Mouse (Mus musculus) bone marrow, adult 2 months (tissue): ENCODE measurements around the gene Sptbn4. TPM values are rescaled to one million over a fixed set of nuclear protein-coding genes. Genes with fewer than 3 reads are reported as not detected.
"Not testable (repeated sequence)": the region's sequence is repeated elsewhere in the genome, so short reads cannot be mapped to it uniquely, and the experiment has no call there.

Experiments
- H3K27ac ChIP-seq: fragments of 200-500 bp; 2 replicates; pipeline ENCODE4 v1.5.1; 2012; ENCODE audit warnings: low read depth, mild to moderate bottlenecking, control low read depth, inconsistent platforms, low read length; ENCODE audit not compliant: control insufficient read depth, poor library complexity, insufficient read depth
- H3K4me1 ChIP-seq: fragments of 200-500 bp; 2 replicates; pipeline ENCODE4 v1.6.1; 2011; ENCODE audit warnings: low read length; ENCODE audit not compliant: control insufficient read depth, insufficient read depth
- H3K4me3 ChIP-seq: fragments of 200-500 bp; replicated peaks from 2 replicates; pipeline ENCODE3; 2011; ENCODE audit warnings: mild to moderate bottlenecking, low read depth, low read length, control low read depth; ENCODE audit not compliant: control insufficient read depth
- CTCF ChIP-seq: fragments of 200-500 bp; IDR thresholded peaks from 2 replicates; pipeline ENCODE4 v1.5.1; 2011; ENCODE audit warnings: low read length, control low read depth; ENCODE audit not compliant: control insufficient read depth, insufficient read depth
- POLR2A ChIP-seq: fragments of 200-500 bp; IDR thresholded peaks from 2 replicates; pipeline ENCODE4 v1.6.1; 2011; ENCODE audit warnings: low read depth, mild to moderate bottlenecking, control low read depth, low read length, borderline replicate concordance; ENCODE audit not compliant: control insufficient read depth
- WGBS: fragments of 180-500 bp; shearing (Covaris S2); methylation state at CpG from one replicate; pipeline ENCODE4 v1.1.7; 2018; 5-methylcytosine and 5-hydroxymethylcytosine counted together
- polyA plus RNA-seq: library from polyadenylated mRNA; stranded (reverse); fragments of >200 nt; gene quantifications from 2 replicates; pipeline ENCODE4 v1.2.4, GENCODE M21; 2011; ENCODE audit warnings: low replicate concordance; ENCODE audit not compliant: missing spikeins, insufficient read depth, insufficient read length

Sptbn4 gene
- 0.11 and 0.62 TPM in 2 replicates for polyA plus RNA-seq

- H3K4me3 ChIP-seq = peak within 1 kb of the TSS; percentile 82
- TF ChIP-seq CTCF (0 out of 2 replicates have a peak, but pooled peaks have one; percentile 23), POLR2A (peak; percentile 97)
- H3K27ac ChIP-seq = peak within 1 kb of the TSS; percentile 93
- 1% methylated on average over 54 of the region's 54 CpGs for WGBS
- H3K4me1 ChIP-seq = peaks cover 11% of the 10 kb centered on the region
Observed at GRCm38 (mm10) chr7:27447419-27448286, at the start of gene Sptbn4, which contains the start of gene Blvrb. Gene Sptbn4, minus strand, starts transcription at chr7:27447686. Gene Blvrb, plus strand, starts transcription at chr7:27447978.

GRCm38 (mm10) chr7:27494659-27495367 lies 47.3 kb upstream of the Sptbn4 start:
- not testable (repeated sequence) for H3K27ac ChIP-seq, H3K4me1 ChIP-seq, H3K4me3 ChIP-seq
- 83% methylated on average over 9 of the region's 9 CpGs for WGBS

- peaks cover 3% of the 10 kb centered on the region; the same call in 1 of the 2 replicates for H3K4me1 ChIP-seq
- no peak for TF ChIP-seq CTCF
- TF ChIP-seq POLR2A = no peak
- WGBS = 68% methylated on average over 5 of the region's 5 CpGs
- H3K4me3 ChIP-seq = no peak overlapping the region
- H3K27ac ChIP-seq = no peak overlapping the region
Observed at GRCm38 (mm10) chr7:27493450-27493849, 46.0 kb upstream of the Sptbn4 start.

- H3K4me3 ChIP-seq = no peak overlapping the region
- no peak overlapping the region for H3K27ac ChIP-seq
- 31% methylated on average over 3 of the region's 3 CpGs for WGBS
- TF ChIP-seq POLR2A (no peak), CTCF (no peak)
- H3K4me1 ChIP-seq = peaks cover 3% of the 10 kb centered on the region; the same call in 1 of the 2 replicates
Observed at GRCm38 (mm10) chr7:27493022-27493421, 45.5 kb upstream of the Sptbn4 start.

GRCm38 (mm10) chr7:27491856-27492255 lies 44.4 kb upstream of the Sptbn4 start:
- no peak overlapping the region for H3K27ac ChIP-seq
- no peak overlapping the region for H3K4me3 ChIP-seq
- TF ChIP-seq POLR2A = no peak
- peaks cover 3% of the 10 kb centered on the region for H3K4me1 ChIP-seq
- 83% methylated on average over 7 of the region's 7 CpGs for WGBS

- Histone ChIP-seq H3K4me3 (peak overlapping the region; percentile 56), H3K27ac (peak overlapping the region; percentile 96), H3K4me1 (peaks cover 3% of the 10 kb centered on the region)
- TF ChIP-seq CTCF = peak; percentile 61
- TF ChIP-seq POLR2A = peak; percentile 33; the same call in 1 of the 2 replicates
- under 1% methylated on average over 33 of the region's 33 CpGs for WGBS
Observed at GRCm38 (mm10) chr7:27490543-27491329, 43.2 kb upstream of the Sptbn4 start.

GRCm38 (mm10) chr7:27490227-27490542 lies 42.7 kb upstream of the Sptbn4 start:
- TF ChIP-seq CTCF = no peak
- no peak for TF ChIP-seq POLR2A
- 21% methylated on average over 4 of the region's 4 CpGs for WGBS
- Histone ChIP-seq H3K4me1 (peaks cover 3% of the 10 kb centered on the region), H3K4me3 (peak overlapping the region; percentile 49), H3K27ac (peak overlapping the region; percentile 96)

GRCm38 (mm10) chr7:27489270-27489869 lies 41.9 kb upstream of the Sptbn4 start:
- no peak for TF ChIP-seq CTCF
- no peak for TF ChIP-seq POLR2A
- H3K27ac ChIP-seq = no peak overlapping the region; the same call in 1 of the 2 replicates
- 91% methylated on average over 25 of the region's 25 CpGs for WGBS
- peaks cover 3% of the 10 kb centered on the region for H3K4me1 ChIP-seq
- H3K4me3 ChIP-seq = no peak overlapping the region
